Mouse (Mus musculus) intestine, embryonic 15.5 days (tissue): ENCODE measurements around the gene Ak8. TPM values are rescaled to one million over a fixed set of nuclear protein-coding genes. Genes with fewer than 3 reads are reported as not detected.

Experiments used
- ATAC-seq: fragments of 200-750 bp; cut with Nextera tagmentation; 2 replicates; pipeline ENCODE4 v1.8.0; 2017; ENCODE audit warnings: moderate TSS enrichment, moderate library complexity
- H3K27ac ChIP-seq: fragments of 300-500 bp; sonication (generic); 2 replicates; pipeline ENCODE4 v1.5.1; 2015; ENCODE audit warnings: mild to moderate bottlenecking, inconsistent platforms
- H3K27me3 ChIP-seq: fragments of 300-500 bp; sonication (generic); replicated peaks from 2 replicates; pipeline ENCODE4 v1.6.1; 2015; ENCODE audit warnings: inconsistent platforms
- H3K36me3 ChIP-seq: fragments of 300-500 bp; sonication (generic); 2 replicates; pipeline ENCODE4 v1.6.1; 2015; ENCODE audit warnings: inconsistent platforms
- H3K4me1 ChIP-seq: fragments of 300-500 bp; sonication (generic); replicated peaks from 2 replicates; pipeline ENCODE4 v1.6.1; 2015; ENCODE audit warnings: inconsistent platforms
- H3K4me2 ChIP-seq: fragments of 300-500 bp; sonication (generic); replicated peaks from 2 replicates; pipeline ENCODE4 v1.6.1; 2015; ENCODE audit warnings: mild to moderate bottlenecking, inconsistent platforms
- H3K4me3 ChIP-seq: fragments of 300-500 bp; sonication (generic); replicated peaks from 2 replicates; pipeline ENCODE4 v1.5.1; 2015; ENCODE audit warnings: inconsistent platforms
- H3K9ac ChIP-seq: fragments of 300-500 bp; sonication (generic); 2 replicates; pipeline ENCODE4 v1.6.1; 2015; ENCODE audit warnings: inconsistent platforms
- H3K9me3 ChIP-seq: fragments of 300-500 bp; sonication (generic); 2 replicates; pipeline ENCODE4 v1.6.1; 2016; ENCODE audit warnings: inconsistent platforms
- WGBS: fragments of 180-500 bp; shearing (Covaris S2); methylation state at CpG from one replicate; pipeline ENCODE4 v1.1.7; 2015; 5-methylcytosine and 5-hydroxymethylcytosine counted together
- polyA plus RNA-seq: library from polyadenylated mRNA; unstranded; fragments of >200 nt; fragmentation: Nextera tagmentation; extraction: Ambion mirVana; gene quantifications from 2 replicates; pipeline ENCODE4 v1.2.1, GENCODE M21; 2015

The Ak8 gene
- polyA plus RNA-seq = 0.44 and 0.48 TPM in 2 replicates

- Histone ChIP-seq H3K4me2 (peak within 1 kb of the TSS; percentile 94), H3K27ac (peak within 1 kb of the TSS; percentile 51; the same call in 1 of the 2 replicates), H3K27me3 (no peaks in the 10 kb centered on the region), H3K9ac (peak within 1 kb of the TSS; percentile 54), H3K4me1 (peaks cover 3% of the 10 kb centered on the region), H3K4me3 (peak within 1 kb of the TSS; percentile 63), H3K9me3 (no peaks in the 10 kb centered on the region), H3K36me3 (no peaks in the 10 kb centered on the region)
- WGBS = 1% methylated on average over 53 of the region's 53 CpGs
- ATAC-seq = peak; percentile 90
Observed at GRCm38 (mm10) chr2:28699361-28700335, at the start of gene Ak8, which contains the start of gene Spaca9. Ak8 (plus strand) TSS chr2:28700164. Spaca9 (minus strand) TSS chr2:28699727.

- no peak overlapping the region for H3K4me3 ChIP-seq
- no peak for ATAC-seq
- H3K27ac ChIP-seq = no peak overlapping the region
- no peaks in the 10 kb centered on the region for H3K36me3 ChIP-seq
- no peaks in the 10 kb centered on the region for H3K9me3 ChIP-seq
- no peak overlapping the region for H3K9ac ChIP-seq
- no peaks in the 10 kb centered on the region for H3K4me1 ChIP-seq
- no peaks in the 10 kb centered on the region for H3K27me3 ChIP-seq
- H3K4me2 ChIP-seq = no peak overlapping the region
Observed at GRCm38 (mm10) chr2:28650526-28650925, 49.4 kb upstream of the Ak8 start.

GRCm38 (mm10) chr2:28653351-28653750 is 46.6 kb upstream of the Ak8 start:
- no peak for ATAC-seq
- Histone ChIP-seq H3K36me3 (no peaks in the 10 kb centered on the region), H3K4me2 (no peak overlapping the region), H3K4me3 (no peak overlapping the region), H3K9ac (no peak overlapping the region), H3K9me3 (no peaks in the 10 kb centered on the region), H3K27me3 (no peaks in the 10 kb centered on the region), H3K27ac (no peak overlapping the region), H3K4me1 (no peaks in the 10 kb centered on the region)
- 95% methylated on average over 7 of the region's 7 CpGs for WGBS

- no peak for ATAC-seq
- Histone ChIP-seq H3K36me3 (peaks cover 9% of the 10 kb centered on the region), H3K27ac (no peak overlapping the region), H3K9me3 (no peaks in the 10 kb centered on the region), H3K9ac (no peak overlapping the region), H3K27me3 (no peaks in the 10 kb centered on the region), H3K4me2 (no peak overlapping the region), H3K4me3 (no peak overlapping the region), H3K4me1 (no peaks in the 10 kb centered on the region)
- 70% methylated on average over 2 of the region's 2 CpGs for WGBS
Observed at GRCm38 (mm10) chr2:28654295-28654694, 45.7 kb upstream of the Ak8 start.

GRCm38 (mm10) chr2:28656216-28656615 is 43.7 kb upstream of the Ak8 start:
- 73% methylated on average over 8 of the region's 8 CpGs for WGBS

GRCm38 (mm10) chr2:28662891-28663290 is 37.1 kb upstream of the Ak8 start:
- Histone ChIP-seq H3K4me2 (no peak overlapping the region), H3K9me3 (no peaks in the 10 kb centered on the region), H3K4me1 (no peaks in the 10 kb centered on the region), H3K27ac (no peak overlapping the region), H3K27me3 (no peaks in the 10 kb centered on the region), H3K36me3 (peaks cover 35% of the 10 kb centered on the region), H3K9ac (no peak overlapping the region), H3K4me3 (no peak overlapping the region)
- 93% methylated on average over 3 of the region's 3 CpGs for WGBS
- ATAC-seq = no peak

More at GRCm38 (mm10) chr2:28656216-28656615, 43.7 kb upstream of the Ak8 start:
- no peak overlapping the region for H3K9ac ChIP-seq
- no peak overlapping the region for H3K27ac ChIP-seq
- ATAC-seq = no peak
- no peaks in the 10 kb centered on the region for H3K4me1 ChIP-seq
- H3K9me3 ChIP-seq = no peaks in the 10 kb centered on the region
- H3K4me2 ChIP-seq = no peak overlapping the region
- H3K36me3 ChIP-seq = peaks cover 11% of the 10 kb centered on the region
- H3K4me3 ChIP-seq = no peak overlapping the region
- no peaks in the 10 kb centered on the region for H3K27me3 ChIP-seq

GRCm38 (mm10) chr2:28665818-28666217 is 34.1 kb upstream of the Ak8 start:
- ATAC-seq = no peak
- peaks cover 24% of the 10 kb centered on the region; the same call in 1 of the 2 replicates for H3K36me3 ChIP-seq
- H3K4me1 ChIP-seq = no peaks in the 10 kb centered on the region
- no peaks in the 10 kb centered on the region for H3K9me3 ChIP-seq
- no peak overlapping the region for H3K27ac ChIP-seq
- 59% methylated on average over 3 of the region's 3 CpGs for WGBS
- H3K4me3 ChIP-seq = no peak overlapping the region
- no peak overlapping the region for H3K9ac ChIP-seq
- H3K27me3 ChIP-seq = no peaks in the 10 kb centered on the region
- no peak overlapping the region for H3K4me2 ChIP-seq

GRCm38 (mm10) chr2:28671438-28671837 is 28.5 kb upstream of the Ak8 start:
- no peak overlapping the region for H3K27ac ChIP-seq
- 83% methylated on average over 2 of the region's 2 CpGs for WGBS
- H3K4me2 ChIP-seq = no peak overlapping the region
- H3K4me1 ChIP-seq = no peaks in the 10 kb centered on the region
- ATAC-seq = no peak
- H3K4me3 ChIP-seq = no peak overlapping the region
- no peaks in the 10 kb centered on the region for H3K27me3 ChIP-seq
- peaks cover 24% of the 10 kb centered on the region for H3K36me3 ChIP-seq
- no peaks in the 10 kb centered on the region for H3K9me3 ChIP-seq
- H3K9ac ChIP-seq = no peak overlapping the region

- Histone ChIP-seq H3K9me3 (no peaks in the 10 kb centered on the region), H3K4me1 (no peaks in the 10 kb centered on the region), H3K27ac (no peak overlapping the region), H3K27me3 (no peaks in the 10 kb centered on the region), H3K36me3 (peaks cover 41% of the 10 kb centered on the region), H3K4me2 (no peak overlapping the region), H3K4me3 (no peak overlapping the region), H3K9ac (no peak overlapping the region)
- no peak for ATAC-seq
- WGBS = 78% methylated on average over 8 of the region's 8 CpGs
Observed at GRCm38 (mm10) chr2:28676005-28676404, 24.0 kb upstream of the Ak8 start.

GRCm38 (mm10) chr2:28680710-28681109 is 19.3 kb upstream of the Ak8 start:
- Histone ChIP-seq H3K27me3 (no peaks in the 10 kb centered on the region), H3K36me3 (peaks cover 36% of the 10 kb centered on the region), H3K27ac (no peak overlapping the region), H3K9me3 (no peaks in the 10 kb centered on the region), H3K4me3 (no peak overlapping the region), H3K9ac (no peak overlapping the region), H3K4me2 (no peak overlapping the region), H3K4me1 (no peaks in the 10 kb centered on the region)
- 34% methylated on average over 4 of the region's 4 CpGs for WGBS
- ATAC-seq = no peak

- H3K9me3 ChIP-seq = no peaks in the 10 kb centered on the region
- H3K4me2 ChIP-seq = no peak overlapping the region
- H3K9ac ChIP-seq = no peak overlapping the region
- no peak overlapping the region for H3K27ac ChIP-seq
- ATAC-seq = no peak
- no peaks in the 10 kb centered on the region for H3K4me1 ChIP-seq
- WGBS = 86% methylated on average over 4 of the region's 4 CpGs
- peaks cover 37% of the 10 kb centered on the region for H3K36me3 ChIP-seq
- H3K4me3 ChIP-seq = no peak overlapping the region
- no peaks in the 10 kb centered on the region for H3K27me3 ChIP-seq
Observed at GRCm38 (mm10) chr2:28681718-28682117, 18.2 kb upstream of the Ak8 start.

GRCm38 (mm10) chr2:28685895-28686294 is 14.1 kb upstream of the Ak8 start:
- Histone ChIP-seq H3K4me2 (no peak overlapping the region), H3K4me1 (no peaks in the 10 kb centered on the region), H3K27ac (no peak overlapping the region), H3K36me3 (peaks cover 28% of the 10 kb centered on the region; the same call in 1 of the 2 replicates), H3K4me3 (no peak overlapping the region), H3K9ac (no peak overlapping the region), H3K9me3 (no peaks in the 10 kb centered on the region), H3K27me3 (no peaks in the 10 kb centered on the region)
- no peak for ATAC-seq
- WGBS = 82% methylated on average over 7 of the region's 7 CpGs

- WGBS = 26% methylated on average over 3 of the region's 3 CpGs
- H3K9me3 ChIP-seq = no peaks in the 10 kb centered on the region
- H3K27ac ChIP-seq = no peak overlapping the region
- ATAC-seq = no peak
- H3K36me3 ChIP-seq = peaks cover 14% of the 10 kb centered on the region; the same call in 1 of the 2 replicates
- H3K4me3 ChIP-seq = no peak overlapping the region
- H3K9ac ChIP-seq = no peak overlapping the region
- H3K27me3 ChIP-seq = no peaks in the 10 kb centered on the region
- no peaks in the 10 kb centered on the region for H3K4me1 ChIP-seq
- H3K4me2 ChIP-seq = no peak overlapping the region
Observed at GRCm38 (mm10) chr2:28688431-28688830, 11.5 kb upstream of the Ak8 start.
